Mouse (Mus musculus) heart, adult 2 months (tissue): ENCODE measurements at regions not wholly inside any gene's neighbourhood (a gene's known extent, or its start where the extent isn't known, plus 50 kb on each side); places are given as distances from the start of the nearest gene placed in this dataset.

ENCODE experiments used
- EP300 ChIP-seq: fragments of 200-500 bp; IDR thresholded peaks from 2 replicates; pipeline ENCODE4 v1.6.1; 2011; ENCODE audit warnings: low read depth, low read length, control low read depth; ENCODE audit not compliant: insufficient read depth
- POLR2A ChIP-seq: fragments of 200-500 bp; IDR thresholded peaks from 2 replicates; pipeline ENCODE4 v1.6.1; 2011; ENCODE audit warnings: mild to moderate bottlenecking, low read depth, low read length, control low read depth; ENCODE audit not compliant: insufficient read depth

DNA sequence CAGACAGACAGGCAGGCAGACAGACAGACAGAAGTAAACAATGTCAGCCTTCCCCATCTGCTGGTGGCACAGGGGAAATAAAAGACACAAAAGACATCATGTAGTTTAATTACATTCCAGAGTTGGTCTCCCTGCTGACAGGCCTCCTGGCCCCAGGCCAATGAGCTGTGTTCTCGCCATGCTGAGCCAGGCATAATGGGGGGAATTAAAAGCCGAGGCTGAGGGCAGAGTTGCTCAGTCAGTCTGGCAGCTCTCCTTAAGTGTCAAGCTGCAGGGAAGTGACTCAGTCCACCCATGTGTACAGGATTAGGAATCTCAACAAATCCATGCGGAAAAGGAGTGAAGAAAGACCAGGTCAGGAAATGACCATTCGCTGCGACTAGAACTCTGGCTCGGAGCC, 214.5 kb upstream of the Castor2 start:
- TF ChIP-seq POLR2A, result no peak
- TF ChIP-seq EP300, result no peak
